Mouse (Mus musculus): ENCODE measurements around the gene Rbfox3.

Rbfox3 gene

DNA sequence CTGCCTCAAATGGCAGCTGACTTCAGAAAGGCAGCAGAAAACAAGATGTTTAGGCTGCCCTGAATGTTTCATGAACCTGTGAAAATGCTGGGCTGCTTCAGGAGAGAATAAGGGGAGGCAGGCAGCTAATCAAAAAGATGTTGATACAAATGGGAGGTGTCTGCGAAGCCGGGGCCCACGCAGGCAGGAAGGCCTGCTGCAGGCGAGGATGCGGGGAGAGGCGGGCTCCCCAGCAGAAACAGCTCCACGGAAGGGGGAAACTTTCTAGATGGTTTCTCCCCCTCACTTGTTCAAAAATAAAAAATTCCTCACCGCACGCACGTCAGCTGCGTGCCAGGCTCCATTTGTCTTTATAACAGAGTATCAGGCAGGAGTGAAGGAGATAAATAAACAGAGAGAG is 5.7 kb downstream of the Rbfox3 start:
- no peak for DNase-seq (ENCODE audit: low spot score)

DNA sequence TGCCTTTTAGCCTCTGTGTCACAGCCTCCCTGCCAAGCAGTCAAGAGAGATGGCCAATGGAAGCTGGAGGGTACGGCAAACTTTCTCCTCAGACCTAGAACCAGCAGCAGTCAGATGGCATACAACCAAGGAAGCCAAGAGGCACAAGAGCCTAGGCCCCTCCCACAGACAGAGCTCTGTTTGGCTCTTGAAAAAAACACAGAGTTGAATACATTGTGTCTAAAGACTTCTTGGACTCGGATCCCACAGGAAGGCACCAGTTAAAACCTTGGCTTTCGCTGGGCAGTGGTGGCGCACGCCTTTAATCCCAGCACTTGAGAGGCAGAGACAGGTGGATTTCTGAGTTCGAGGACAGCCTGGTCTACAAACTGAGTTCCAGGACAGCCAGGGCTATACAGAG is 7.1 kb downstream of the Rbfox3 start:
- DNase-seq (ENCODE audit: low spot score), result peak; percentile 20

DNA sequence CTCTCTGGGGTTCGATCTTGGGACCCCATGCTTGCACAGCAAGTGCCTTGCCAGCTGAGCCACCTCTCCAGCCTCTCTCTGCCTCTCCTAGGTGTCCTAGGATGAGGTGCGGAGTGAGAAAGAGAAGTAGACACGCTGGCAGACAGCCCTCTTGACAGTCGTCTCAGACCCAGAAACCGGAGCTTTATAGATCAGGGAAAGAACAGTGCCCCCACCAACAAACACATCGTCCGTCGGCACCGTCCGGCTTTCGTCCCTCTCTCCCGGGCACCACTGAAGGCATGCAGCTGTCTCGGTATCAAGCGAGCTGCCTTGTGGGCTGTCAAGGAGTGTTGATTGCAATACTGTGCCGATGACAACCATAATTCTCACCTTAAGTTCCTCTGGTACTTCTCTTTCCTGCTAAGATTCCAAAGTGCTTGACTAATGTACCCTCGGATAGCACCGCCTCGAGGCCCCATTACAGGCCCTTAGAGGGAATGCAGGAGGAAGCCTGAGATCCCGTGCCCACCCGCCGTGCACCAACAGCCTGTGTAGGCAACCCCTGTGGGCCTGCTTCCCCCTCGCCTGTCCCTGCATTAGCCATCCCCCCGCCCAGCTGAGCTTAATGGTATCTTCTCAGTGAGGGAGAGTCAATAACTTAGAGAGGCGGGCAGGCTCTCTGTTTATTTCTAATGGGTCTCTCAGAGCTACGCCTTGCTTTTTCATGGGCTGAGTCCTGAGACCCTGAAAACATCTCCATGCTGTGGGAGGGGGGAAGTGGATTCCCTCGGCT is 11.4 kb downstream of the Rbfox3 start:
- no peak for DNase-seq (ENCODE audit: low spot score)

DNA sequence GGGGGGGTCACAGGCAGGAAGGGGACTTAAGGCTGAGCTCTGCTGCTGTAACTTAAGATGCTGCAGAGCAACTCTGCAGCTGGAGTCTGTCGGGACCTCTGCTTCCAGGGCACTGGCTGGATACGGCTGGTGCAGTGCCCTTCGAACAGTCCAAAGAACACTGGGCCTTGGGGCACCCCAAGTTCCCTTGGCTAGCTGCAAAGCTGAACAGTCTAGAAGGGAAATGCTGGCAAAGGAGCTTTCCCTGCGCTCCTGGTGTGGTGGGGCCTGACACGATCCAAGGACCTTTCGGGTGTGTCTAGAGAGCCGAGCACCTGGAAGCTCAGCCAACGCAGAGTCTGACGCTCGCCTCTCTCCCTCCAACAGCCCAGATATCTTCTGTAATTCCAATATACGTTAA is 12.8 kb downstream of the Rbfox3 start:
- DNase-seq (ENCODE audit: low spot score), result no peak

DNA sequence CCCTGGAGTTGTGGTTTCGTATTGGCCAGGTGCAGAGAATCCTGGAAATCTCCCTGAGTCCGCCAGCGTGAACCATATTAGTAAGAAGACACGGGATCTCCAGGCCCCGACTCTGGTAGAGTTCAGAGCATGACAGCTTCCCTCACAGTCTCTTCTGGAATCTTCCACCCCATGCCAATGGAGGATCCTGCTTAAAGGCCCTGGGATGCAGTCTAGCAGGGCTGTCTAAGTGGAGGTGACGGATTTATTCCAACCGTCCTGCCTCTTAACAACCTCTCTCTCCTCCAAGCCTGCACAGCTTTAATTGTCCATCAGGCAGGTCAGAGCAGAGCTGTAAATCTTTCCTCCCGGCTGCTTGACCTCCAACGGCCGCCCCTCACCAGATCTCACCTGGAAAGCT is 13.2 kb downstream of the Rbfox3 start:
- DNase-seq (ENCODE audit: low spot score), result no peak

- no peak for DNase-seq (ENCODE audit: low spot score)
These were observed 14.1 kb downstream of the Rbfox3 start for GRCm38 (mm10) chr11:118897114-118897841.

- no peak for DNase-seq (ENCODE audit: low spot score)
These were observed 15.2 kb downstream of the Rbfox3 start for GRCm38 (mm10) chr11:118896032-118896675.

GRCm38 (mm10) chr11:118894835-118895234 is 16.6 kb downstream of the Rbfox3 start:
- no peak for DNase-seq (ENCODE audit: low spot score)

DNA sequence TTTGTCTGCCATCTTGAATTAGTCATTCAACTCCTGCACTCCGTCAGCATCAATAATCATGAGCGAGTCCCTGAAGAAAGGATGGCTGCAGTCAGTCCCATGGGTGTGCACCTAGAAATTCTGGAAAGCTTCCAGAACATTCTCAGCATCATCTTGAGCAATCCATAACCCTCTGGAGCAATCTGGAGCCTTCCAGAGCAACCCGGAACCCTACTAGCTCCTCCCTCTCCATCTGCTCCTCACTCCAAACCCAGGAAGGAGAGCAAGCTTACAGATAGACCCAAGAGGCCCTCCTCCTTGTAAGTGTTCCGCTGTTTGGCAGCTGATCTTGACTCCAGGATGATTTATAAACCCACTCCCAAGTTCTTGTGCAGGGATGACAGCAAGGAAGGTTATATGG is 17.2 kb downstream of the Rbfox3 start:
- no peak for DNase-seq (ENCODE audit: low spot score)

DNA sequence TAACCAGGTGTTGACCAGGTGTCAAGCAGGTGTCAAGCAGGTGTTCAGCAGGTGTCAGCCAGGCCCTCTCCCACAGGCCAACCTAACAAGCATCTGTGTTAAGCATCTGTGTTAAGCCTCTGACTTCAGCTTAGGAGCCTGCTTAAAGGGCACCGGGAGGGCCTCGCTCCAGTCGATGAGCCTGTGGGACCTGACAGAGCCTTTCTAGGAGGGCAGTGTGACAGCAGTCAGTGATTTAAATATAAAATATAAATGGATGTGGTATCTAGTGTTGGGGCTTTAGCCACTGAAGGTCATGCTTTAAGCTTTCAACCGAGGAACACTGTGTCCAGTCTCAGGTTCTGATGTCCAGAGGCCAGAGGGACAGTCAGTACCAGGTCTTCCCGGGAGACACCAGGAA is 18.5 kb downstream of the Rbfox3 start:
- DNase-seq (ENCODE audit: low spot score), result no peak

DNA sequence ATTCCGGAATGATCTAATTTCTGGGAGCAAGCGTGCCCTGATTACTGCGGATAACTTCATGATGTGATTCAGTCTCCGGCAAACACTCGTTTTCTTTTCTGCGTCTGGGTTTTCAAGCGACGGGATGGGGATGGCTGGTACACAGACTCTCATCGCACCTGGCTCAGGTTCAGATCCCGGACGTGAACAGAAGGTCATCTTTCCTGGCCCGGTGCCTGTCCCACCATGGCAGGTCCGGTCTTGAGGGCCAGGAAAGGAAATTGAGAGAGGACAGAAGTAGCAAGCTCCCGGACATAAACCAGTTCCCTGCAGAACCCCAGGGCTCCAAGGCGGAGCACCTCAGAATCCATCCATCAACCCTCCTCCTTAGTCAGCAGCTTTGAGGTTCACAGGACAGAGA is 19.9 kb downstream of the Rbfox3 start:
- DNase-seq (ENCODE audit: low spot score), result no peak

DNA sequence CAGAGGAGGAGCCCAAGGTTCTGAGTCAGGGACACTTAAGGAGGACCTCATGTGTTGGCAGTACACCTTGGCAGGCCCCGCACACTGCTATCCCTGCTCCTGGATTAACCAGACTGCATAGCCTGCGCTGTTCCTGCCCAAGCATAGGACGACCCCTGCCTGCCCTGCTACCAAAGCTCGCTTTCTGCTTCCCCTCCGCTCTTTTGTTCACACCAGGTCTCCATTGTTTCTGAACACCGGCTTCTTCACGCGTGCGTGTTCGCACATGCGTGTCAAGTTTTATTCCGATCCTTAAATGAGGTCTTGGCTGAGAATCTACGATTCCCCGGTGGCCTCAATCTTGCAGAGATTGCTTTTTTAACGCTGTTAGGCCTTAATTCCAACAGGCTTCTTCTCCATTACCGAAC is 20.4 kb downstream of the Rbfox3 start:
- no peak for DNase-seq (ENCODE audit: low spot score)

- no peak for DNase-seq (ENCODE audit: low spot score)
These were observed 20.9 kb downstream of the Rbfox3 start for GRCm38 (mm10) chr11:118890474-118890873.

DNA sequence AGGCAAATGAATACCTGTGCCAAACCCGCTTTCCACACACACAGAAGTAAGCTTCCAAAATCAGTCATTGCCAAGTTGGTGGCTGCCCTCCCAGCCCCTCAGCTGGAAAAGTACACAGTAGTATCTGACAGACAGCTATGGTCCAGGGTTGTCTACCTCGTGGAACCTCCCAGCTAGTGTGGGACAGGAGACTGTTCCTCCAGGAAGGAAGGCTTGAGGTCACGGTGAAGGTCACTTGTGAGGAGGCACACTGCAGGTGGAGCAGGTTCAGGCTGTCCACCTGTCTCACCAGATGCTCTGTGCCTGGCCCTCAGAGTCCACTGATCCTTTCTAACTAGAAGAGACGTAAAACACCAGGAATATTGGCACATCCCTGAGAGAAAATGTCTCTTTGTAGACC is 21.9 kb downstream of the Rbfox3 start:
- no peak for DNase-seq (ENCODE audit: low spot score)

GRCm38 (mm10) chr11:118888426-118888825 is 23.0 kb downstream of the Rbfox3 start:
- no peak for DNase-seq (ENCODE audit: low spot score)

GRCm38 (mm10) chr11:118887206-118887605 is 24.2 kb downstream of the Rbfox3 start:
- no peak for DNase-seq (ENCODE audit: low spot score)

DNA sequence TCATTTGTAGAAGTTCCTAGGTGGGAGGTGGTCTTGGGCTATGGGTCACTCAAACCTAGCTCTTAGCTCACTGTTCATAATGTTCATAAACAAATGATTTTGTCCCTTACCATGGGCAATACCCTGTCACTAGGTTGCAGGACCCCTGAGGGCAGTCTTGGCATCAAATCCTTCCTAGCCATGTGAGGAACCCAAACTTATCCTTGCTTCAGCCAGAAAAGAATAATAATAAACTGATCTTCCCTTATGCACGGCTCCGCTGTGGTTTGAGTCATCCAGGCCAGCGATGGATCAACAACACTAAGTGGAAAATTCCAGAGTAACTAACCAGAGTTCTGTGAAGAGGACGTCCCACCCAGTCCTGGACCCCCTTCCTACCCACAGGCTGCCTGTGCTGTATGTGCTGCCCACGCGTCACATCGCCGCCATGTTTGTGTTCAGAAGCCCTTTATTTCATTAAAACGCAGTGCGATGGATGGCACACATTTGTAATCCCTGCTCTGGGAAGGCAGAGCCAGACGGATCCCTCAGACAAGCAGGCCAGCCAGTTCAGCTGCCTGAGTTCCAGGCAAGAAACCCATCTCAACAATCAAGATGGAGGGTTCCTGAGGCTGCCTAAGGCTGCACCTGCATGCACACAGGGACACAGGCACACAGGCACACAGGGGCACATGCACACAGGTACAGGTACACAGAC is 25.0 kb downstream of the Rbfox3 start:
- no peak for DNase-seq (ENCODE audit: low spot score)

GRCm38 (mm10) chr11:118885604-118886003 is 25.8 kb downstream of the Rbfox3 start:
- DNase-seq (ENCODE audit: low spot score), result no peak

- no peak for DNase-seq (ENCODE audit: low spot score)
These were observed 26.3 kb downstream of the Rbfox3 start for GRCm38 (mm10) chr11:118885135-118885534.

GRCm38 (mm10) chr11:118883143-118883542 is 28.3 kb downstream of the Rbfox3 start:
- DNase-seq (ENCODE audit: low spot score), result no peak

- no peak for DNase-seq (ENCODE audit: low spot score)
These were observed 29.5 kb downstream of the Rbfox3 start for GRCm38 (mm10) chr11:118881786-118882495.

Measured in adipocyte (in vitro differentiated cells).